Mouse (Mus musculus): ENCODE measurements around the gene Bsph1. TPM values are rescaled to one million over a fixed set of nuclear protein-coding genes. Genes with fewer than 3 reads are reported as not detected.

Gene Bsph1
- polyA plus RNA-seq (2012; rRNA removed), result not detected in 2 replicates

DNA sequence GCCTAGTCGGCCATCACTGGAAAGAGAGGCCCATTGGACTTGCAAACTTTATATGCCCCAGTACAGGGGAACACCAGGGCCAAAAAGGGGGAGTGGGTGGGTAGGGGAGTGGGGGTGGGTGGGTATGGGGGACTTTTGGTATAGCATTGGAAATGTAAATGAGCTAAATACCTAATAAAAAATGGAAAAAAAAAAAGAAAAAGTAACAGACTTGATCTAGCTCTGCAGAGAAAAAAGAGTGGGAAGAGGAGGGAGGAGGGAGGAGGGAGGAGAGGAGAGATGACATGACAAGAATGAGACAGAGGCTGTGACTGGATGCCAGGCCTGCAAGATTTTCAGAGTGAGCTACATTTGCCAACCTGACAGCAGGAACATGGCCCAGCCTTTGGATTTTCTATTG, at the start of gene Bsph1:
Gene Bsph1 (plus strand): TSS at position 301 of the 400 bp plus-strand sequence.
- peak; percentile 1 to 8 for DNase-seq (ENCODE audit: extremely low spot score in 1 of 2, low spot score in 1 of 2)

DNA sequence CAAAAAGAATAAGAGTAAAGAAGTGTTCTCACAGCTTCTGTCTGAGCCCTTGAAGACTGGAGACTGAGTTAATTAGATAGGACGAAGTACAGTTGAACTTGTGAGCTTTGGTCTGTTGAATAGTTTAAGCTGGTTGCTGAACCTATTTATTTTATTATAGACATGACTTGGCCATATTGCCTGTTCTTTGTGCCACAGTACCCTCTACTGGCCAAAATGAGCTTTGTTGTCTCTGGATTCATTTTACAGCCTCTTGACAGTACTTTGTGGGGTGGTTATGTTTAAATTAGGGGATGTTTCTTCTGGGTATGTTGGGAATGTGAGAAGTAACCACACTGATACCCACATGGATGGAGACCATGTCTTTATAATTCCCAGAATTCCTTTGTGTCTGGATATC, 60.9 kb downstream of the Bsph1 start:
- peak; percentile 2 to 70 for DNase-seq (ENCODE audit: extremely low spot score in 1 of 2, low spot score in 1 of 2)

Other genes with a start within 250 kb of the Bsph1 start
- not detected in 2 replicates for gene Vmn1r89, start 237.8 kb upstream of the Bsph1 start, polyA plus RNA-seq (2012; rRNA removed)
- 11.5 and 13.9 TPM in 2 replicates for gene Lig1, start 173.6 kb upstream of the Bsph1 start, polyA plus RNA-seq (2012; rRNA removed)
- gene Zswim9, start 172.1 kb upstream of the Bsph1 start, polyA plus RNA-seq (2012; rRNA removed), result 9.9 and 10.2 TPM in 2 replicates
- 0.65 and 0.78 TPM in 2 replicates for gene Pla2g4c, start 126.2 kb upstream of the Bsph1 start, polyA plus RNA-seq (2012; rRNA removed)
- 0.26 and 0.34 TPM in 2 replicates for gene Cabp5, start 52.7 kb upstream of the Bsph1 start, polyA plus RNA-seq (2012; rRNA removed)
- not detected in 2 replicates for gene Bsph2, start 120.2 kb downstream of the Bsph1 start, polyA plus RNA-seq (2012; rRNA removed)
- gene Sult2a5, start 173.1 kb downstream of the Bsph1 start, polyA plus RNA-seq (2012; rRNA removed), result not detected in 2 replicates